Mouse (Mus musculus): ENCODE measurements around the gene Fem1b. TPM values are rescaled to one million over a fixed set of nuclear protein-coding genes. Genes with fewer than 3 reads are reported as not detected.
A peak's percentile ranks its signal among the peaks of the same experiment; 100 is the strongest.
"Not testable (repeated sequence)": the region's sequence is repeated elsewhere in the genome, so short reads cannot be mapped to it uniquely, and the experiment has no call there.

Fem1b gene
- polyA plus RNA-seq, 1 experiment: 20.0 TPM

DNA sequence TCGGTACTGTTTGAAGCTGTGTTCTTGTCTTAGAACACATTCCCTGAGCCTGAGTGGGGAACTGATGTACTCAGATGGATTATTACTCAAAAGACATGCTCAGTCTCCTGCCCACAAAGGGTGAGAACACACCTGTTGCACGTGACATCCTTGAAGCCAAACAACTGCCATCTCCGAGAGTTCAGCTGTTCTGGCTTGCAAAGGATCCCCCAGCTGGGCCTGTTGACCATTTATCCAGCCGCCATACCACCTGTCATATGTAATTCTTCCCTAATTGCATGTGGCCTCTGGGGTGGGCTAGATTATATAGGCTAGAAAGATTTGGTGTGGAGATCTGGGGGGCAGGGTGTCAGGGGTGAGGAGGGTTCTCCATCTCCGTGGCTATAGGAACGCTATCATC lies 9.1 kb upstream of the Fem1b start:
- no peak overlapping the region for H3K4me3 ChIP-seq (replicated peaks; ENCODE audit: control insufficient read depth, low read depth, low read length)
- WGBS: 82% methylated on average over 6 of the region's 6 CpGs
- H3K4me1 ChIP-seq (ENCODE audit: control insufficient read depth, insufficient read depth, low read length): no peaks in the 10 kb centered on the region
- no peak overlapping the region for H3K27ac ChIP-seq (ENCODE audit: control insufficient read depth, insufficient read depth, low read depth, low read length, poor library complexity)
- no peak for TF ChIP-seq POLR2A (IDR thresholded peaks at IDR 0.05; ENCODE audit: borderline replicate concordance, control insufficient read depth, low read depth, low read length)
- no peak for TF ChIP-seq CTCF (IDR thresholded peaks at IDR 0.05; ENCODE audit: control insufficient read depth, insufficient read depth, low read length)

DNA sequence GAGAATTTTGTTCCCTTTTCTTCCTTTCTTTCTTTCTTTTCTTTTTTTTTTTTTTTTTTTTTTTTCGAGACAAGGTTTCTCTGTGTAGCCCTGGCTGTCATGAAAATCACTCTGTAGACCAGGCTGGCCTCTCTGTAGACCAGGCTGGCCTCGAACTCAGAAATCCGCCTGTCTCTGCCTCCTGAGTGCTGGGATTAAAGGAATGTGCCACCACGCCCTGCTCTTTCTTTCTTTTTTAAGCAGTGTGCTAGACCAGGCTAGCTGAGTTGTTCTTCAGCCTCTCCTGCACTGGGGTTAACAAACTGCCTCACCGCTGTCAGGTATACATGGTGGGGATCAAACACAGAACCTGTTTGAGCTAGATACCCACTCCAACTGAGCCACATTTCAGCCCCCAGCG lies 8.2 kb upstream of the Fem1b start:
- H3K27ac ChIP-seq (ENCODE audit: control insufficient read depth, insufficient read depth, low read depth, low read length, poor library complexity): not testable (repeated sequence)
- WGBS: 78% methylated on average over 6 of the region's 6 CpGs

DNA sequence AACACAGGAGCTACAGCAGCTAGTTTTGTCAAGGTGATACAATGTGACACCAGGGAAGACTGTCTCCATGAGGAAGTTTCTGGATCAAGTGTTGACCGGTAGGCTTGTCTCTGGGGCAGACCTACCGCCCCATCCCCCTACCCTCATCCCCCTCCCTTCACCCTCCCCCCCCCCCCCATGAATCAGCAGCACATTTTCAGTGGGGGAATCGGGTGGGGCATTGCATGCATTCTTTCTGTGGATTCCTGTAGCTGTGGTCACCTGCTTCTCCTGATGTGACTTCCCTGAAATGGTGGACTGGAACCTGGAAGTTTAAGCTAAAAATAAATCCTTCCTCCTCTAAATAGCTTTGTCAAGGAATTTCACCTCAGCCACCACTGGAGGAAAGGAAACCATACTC lies 7.8 kb upstream of the Fem1b start:
- WGBS: 57% methylated on average over 3 of the region's 3 CpGs

More for the DNA sequence above, 8.2 kb upstream of the Fem1b start:
- H3K4me3 ChIP-seq (replicated peaks; ENCODE audit: control insufficient read depth, low read depth, low read length); H3K4me1 ChIP-seq (ENCODE audit: control insufficient read depth, insufficient read depth, low read length): not testable (repeated sequence)

DNA sequence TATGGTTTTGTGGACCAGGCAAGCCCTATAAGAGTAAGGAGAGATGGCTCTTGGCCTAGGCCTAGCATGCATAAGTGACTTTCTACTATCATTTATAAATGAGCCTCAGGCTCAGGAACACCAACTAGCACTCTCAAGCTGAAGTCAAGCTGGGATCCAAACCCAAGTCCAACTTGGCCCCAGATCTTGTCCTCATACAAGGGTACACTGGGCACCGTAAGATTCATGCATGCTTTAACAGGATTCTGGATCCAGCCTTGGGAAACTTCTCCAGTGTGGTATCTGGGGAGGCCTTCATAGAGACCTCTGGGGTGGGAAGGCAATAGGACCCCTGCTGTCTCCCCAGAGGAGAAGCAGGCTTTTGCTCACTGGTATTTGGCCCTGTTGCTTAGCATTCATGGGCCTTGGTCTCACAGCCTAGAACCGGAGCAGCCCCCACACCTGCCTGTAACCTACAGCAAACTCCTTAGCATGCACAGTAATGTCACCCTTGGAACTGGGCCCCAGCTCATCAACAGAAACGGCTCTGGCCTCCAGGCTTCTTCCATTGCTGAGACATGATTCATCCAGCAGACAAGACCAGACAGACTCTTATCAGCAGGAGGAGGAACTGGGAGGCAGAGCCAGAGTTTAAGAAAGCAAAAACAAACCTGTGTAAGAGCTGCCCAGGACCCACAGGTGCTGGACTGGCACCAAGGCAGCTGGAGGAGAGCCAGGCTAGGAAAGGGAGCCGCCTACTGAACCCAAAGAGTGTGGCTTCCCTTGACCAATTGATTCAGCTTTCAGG lies 6.3 kb upstream of the Fem1b start:
- Histone ChIP-seq H3K4me1 (ENCODE audit: control insufficient read depth, insufficient read depth, low read length) (no peaks in the 10 kb centered on the region), H3K27ac (ENCODE audit: control insufficient read depth, insufficient read depth, low read depth, low read length, poor library complexity) (no peak overlapping the region), H3K4me3 (replicated peaks; ENCODE audit: control insufficient read depth, low read depth, low read length) (no peak overlapping the region)
- 74% methylated on average over 4 of the region's 4 CpGs for WGBS
- no peak for TF ChIP-seq CTCF (IDR thresholded peaks at IDR 0.05; ENCODE audit: control insufficient read depth, insufficient read depth, low read length)
- no peak for TF ChIP-seq POLR2A (IDR thresholded peaks at IDR 0.05; ENCODE audit: borderline replicate concordance, control insufficient read depth, low read depth, low read length)

More for the DNA sequence above, 7.8 kb upstream of the Fem1b start:
- H3K4me3 ChIP-seq (replicated peaks; ENCODE audit: control insufficient read depth, low read depth, low read length): no peak overlapping the region
- no peak overlapping the region for H3K27ac ChIP-seq (ENCODE audit: control insufficient read depth, insufficient read depth, low read depth, low read length, poor library complexity)
- no peaks in the 10 kb centered on the region for H3K4me1 ChIP-seq (ENCODE audit: control insufficient read depth, insufficient read depth, low read length)
- no peak for TF ChIP-seq CTCF (IDR thresholded peaks at IDR 0.05; ENCODE audit: control insufficient read depth, insufficient read depth, low read length)

DNA sequence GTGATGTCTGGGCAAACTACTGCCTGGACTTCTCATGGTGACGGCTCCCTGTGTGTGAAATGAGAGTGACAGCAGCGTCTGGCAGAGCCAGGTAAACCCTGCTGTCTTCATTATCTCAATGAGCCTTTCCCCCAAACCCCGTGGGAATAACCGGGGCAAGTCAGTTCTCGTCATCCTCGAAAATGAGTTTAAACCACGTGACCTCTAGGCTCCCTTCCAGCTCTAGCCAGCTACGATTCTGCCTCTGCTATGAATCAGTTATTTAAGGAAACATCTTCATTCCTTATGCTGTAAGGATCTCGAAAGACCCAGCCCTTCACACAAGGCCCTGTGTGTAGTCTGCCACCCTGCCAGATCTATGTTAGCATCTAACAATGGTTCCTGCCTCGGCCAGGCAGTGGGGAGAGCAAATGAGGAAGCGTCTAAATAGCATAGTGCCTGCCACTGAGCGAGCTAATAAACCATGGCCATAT lies 5.4 kb upstream of the Fem1b start:
- 33% methylated on average over 12 of the region's 12 CpGs for WGBS
- TF ChIP-seq POLR2A (IDR thresholded peaks at IDR 0.05; ENCODE audit: borderline replicate concordance, control insufficient read depth, low read depth, low read length) (no peak), CTCF (IDR thresholded peaks at IDR 0.05; ENCODE audit: control insufficient read depth, insufficient read depth, low read length) (no peak)
- Histone ChIP-seq H3K4me3 (replicated peaks; ENCODE audit: control insufficient read depth, low read depth, low read length) (no peak overlapping the region), H3K4me1 (ENCODE audit: control insufficient read depth, insufficient read depth, low read length) (no peaks in the 10 kb centered on the region), H3K27ac (ENCODE audit: control insufficient read depth, insufficient read depth, low read depth, low read length, poor library complexity) (no peak overlapping the region)

DNA sequence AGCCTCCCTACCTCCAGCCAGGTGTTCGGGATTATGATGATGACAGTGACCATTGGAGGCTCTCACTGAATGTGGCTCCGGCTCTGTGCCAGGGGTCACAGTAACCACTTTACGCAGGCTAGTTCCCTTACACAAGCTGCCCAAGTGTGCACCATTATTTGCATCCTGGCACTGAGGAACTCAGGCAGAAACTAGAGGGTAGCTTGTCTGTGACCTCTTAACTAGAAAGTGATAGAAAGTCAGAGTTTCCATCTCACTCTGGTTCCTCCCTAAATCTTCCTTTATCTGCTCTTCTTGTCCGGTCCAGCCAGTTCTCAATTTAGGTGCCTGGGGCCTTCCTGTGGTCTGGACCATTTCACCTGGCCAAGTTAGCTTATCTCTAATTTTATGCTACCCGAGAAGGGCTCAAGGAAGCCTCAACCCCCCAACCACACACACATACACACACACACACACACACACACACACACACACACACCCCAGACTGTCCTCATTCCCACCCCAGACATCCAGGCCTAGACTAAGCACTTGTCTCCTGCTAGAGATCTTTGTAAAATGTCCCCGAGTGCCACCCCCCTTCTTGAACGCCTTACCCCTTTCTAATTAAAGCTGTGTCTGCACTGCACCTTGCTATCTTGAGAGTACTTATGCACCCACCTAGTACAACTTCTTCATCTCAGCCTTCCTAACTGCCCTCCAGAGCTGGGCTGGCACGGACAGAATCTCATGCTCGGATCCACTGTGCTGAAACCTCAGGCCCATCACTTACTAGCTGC lies 4.8 kb upstream of the Fem1b start:
- 73% methylated on average over 9 of the region's 9 CpGs for WGBS
- TF ChIP-seq POLR2A (IDR thresholded peaks at IDR 0.05; ENCODE audit: borderline replicate concordance, control insufficient read depth, low read depth, low read length): no peak
- TF ChIP-seq CTCF (IDR thresholded peaks at IDR 0.05; ENCODE audit: control insufficient read depth, insufficient read depth, low read length): no peak
- H3K27ac ChIP-seq (ENCODE audit: control insufficient read depth, insufficient read depth, low read depth, low read length, poor library complexity): no peak overlapping the region
- H3K4me3 ChIP-seq (replicated peaks; ENCODE audit: control insufficient read depth, low read depth, low read length): no peak overlapping the region
- no peaks in the 10 kb centered on the region for H3K4me1 ChIP-seq (ENCODE audit: control insufficient read depth, insufficient read depth, low read length)

DNA sequence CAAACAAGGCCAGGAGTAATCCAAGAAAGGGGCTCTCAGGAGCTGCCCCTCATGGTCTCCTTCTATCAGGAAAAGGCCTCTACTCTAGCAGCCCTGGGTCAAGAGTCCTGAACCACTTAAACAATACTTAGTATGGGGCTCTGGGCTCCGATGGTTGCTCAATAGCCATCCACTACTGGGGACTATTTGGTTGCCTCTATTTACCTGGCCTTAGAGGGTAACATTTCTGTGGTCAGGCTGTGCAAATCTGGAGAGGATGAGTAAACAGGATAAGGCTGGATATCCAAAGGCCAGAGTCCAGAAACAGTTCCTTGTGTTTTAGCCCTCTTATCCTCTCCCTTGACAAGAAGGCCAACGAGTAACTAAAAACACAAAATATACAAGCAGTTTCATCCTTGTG lies 3.0 kb upstream of the Fem1b start:
- TF ChIP-seq CTCF (IDR thresholded peaks at IDR 0.05; ENCODE audit: control insufficient read depth, insufficient read depth, low read length) (no peak), POLR2A (IDR thresholded peaks at IDR 0.05; ENCODE audit: borderline replicate concordance, control insufficient read depth, low read depth, low read length) (no peak)
- H3K27ac ChIP-seq (ENCODE audit: control insufficient read depth, insufficient read depth, low read depth, low read length, poor library complexity): no peak overlapping the region
- 79% methylated on average over 2 of the region's 2 CpGs for WGBS
- H3K4me3 ChIP-seq (replicated peaks; ENCODE audit: control insufficient read depth, low read depth, low read length): no peak overlapping the region
- no peaks in the 10 kb centered on the region for H3K4me1 ChIP-seq (ENCODE audit: control insufficient read depth, insufficient read depth, low read length)

DNA sequence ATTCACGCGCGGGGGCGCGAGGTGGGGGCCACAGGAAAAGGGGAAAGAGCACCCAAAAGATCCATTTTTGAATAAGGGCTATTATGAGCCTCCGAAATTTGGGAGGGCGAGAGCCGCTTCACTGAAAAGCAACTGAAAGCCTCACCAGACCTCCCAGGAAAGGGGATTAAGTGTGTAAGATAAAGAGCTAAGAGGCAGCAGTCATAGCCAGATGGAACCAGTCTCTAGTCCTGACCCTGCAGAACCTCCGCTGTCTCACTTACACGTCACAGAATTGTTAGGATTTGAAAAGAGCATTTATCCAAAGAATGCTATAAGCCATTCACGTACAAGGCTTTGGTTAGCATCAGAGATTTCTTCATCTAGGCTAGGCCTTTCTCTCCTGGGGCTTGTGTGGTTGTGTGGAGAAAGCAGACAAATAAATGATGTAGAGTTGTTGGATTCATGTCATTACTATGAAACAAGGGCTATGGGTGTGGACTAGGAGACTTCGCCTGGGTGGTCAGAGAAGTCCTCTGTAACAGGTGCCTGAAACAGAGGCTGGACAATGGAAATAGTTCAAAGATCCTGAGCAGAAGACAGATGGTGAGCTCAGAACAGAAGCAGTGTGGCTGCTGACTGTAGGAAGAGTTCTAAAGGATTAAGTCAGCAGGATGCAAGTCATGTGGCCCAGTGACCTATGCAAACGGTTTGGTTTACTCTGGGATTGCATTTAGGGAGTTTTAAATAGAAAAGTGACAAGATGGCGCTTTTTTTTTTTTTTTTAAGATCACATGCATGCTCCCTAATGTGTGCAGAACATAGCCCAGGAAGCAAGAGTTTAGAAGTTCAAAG lies 699 bp upstream of the Fem1b start:
- TF ChIP-seq CTCF (IDR thresholded peaks at IDR 0.05; ENCODE audit: control insufficient read depth, insufficient read depth, low read length) (no peak), POLR2A (IDR thresholded peaks at IDR 0.05; ENCODE audit: borderline replicate concordance, control insufficient read depth, low read depth, low read length) (no peak)
- peak overlapping the region; percentile 82 for H3K4me3 ChIP-seq (replicated peaks; ENCODE audit: control insufficient read depth, low read depth, low read length)
- H3K4me1 ChIP-seq (ENCODE audit: control insufficient read depth, insufficient read depth, low read length): no peaks in the 10 kb centered on the region; the same call in 1 of the 2 replicates
- WGBS: 34% methylated on average over 14 of the region's 14 CpGs
- peak overlapping the region; percentile 94 for H3K27ac ChIP-seq (ENCODE audit: control insufficient read depth, insufficient read depth, low read depth, low read length, poor library complexity)
